Mouse (Mus musculus) left cerebral cortex, postnatal 36 days (tissue): ENCODE measurements at regions not wholly inside any gene's neighbourhood (a gene's known extent, or its start where the extent isn't known, plus 50 kb on each side); places are given as distances from the start of the nearest gene placed in this dataset.
A peak's percentile ranks its signal among the peaks of the same experiment; 100 is the strongest.

Source experiments
- DNase-seq, 2 experiments: peaks; one replicate each; pipeline ENCODE4 v3.0.0; 2021 to 2022; ENCODE audit warnings: low spot score in 2 of 2, mixed read lengths in 1 of 2
- intact Hi-C: fragments of 180-260 bp; cut with DNase I; formaldehyde crosslinking; loops from one replicate; pipeline ENCODE4 v1.15.1; 2025

DNA sequence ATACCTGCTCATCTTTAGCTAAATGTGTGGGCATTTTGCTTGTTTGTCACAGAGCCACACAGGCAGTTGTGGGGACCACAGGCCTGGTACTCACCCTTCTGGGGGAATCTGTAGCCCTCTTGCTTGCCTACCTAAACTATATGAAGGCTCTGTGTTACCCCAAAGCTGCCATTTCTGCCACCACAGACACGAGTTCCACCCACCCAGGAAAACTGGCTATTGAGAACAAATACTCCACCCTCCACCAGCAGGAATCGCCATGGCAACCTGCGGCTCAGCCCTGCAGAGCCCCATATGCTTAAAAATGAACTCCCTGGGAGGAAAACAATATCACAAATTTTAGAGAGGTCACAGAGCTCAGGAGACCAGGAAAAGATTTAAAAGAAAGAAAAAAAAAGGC lies 76.0 kb upstream of the Ywhaq start:
- intact Hi-C loops, result no loop called here

GRCm38 (mm10) chr12:21492549-21493291 lies 75.3 kb upstream of the Ywhaq start:
- no peak for DNase-seq
- intact Hi-C loops, result no loop called here

More for the DNA sequence above, 76.0 kb upstream of the Ywhaq start:
- peak; percentile 28 to 38 for DNase-seq

- intact Hi-C loops, result no loop called here
- DNase-seq, result no peak
Observed at GRCm38 (mm10) chr12:21481644-21482043, 64.2 kb upstream of the Ywhaq start.

DNA sequence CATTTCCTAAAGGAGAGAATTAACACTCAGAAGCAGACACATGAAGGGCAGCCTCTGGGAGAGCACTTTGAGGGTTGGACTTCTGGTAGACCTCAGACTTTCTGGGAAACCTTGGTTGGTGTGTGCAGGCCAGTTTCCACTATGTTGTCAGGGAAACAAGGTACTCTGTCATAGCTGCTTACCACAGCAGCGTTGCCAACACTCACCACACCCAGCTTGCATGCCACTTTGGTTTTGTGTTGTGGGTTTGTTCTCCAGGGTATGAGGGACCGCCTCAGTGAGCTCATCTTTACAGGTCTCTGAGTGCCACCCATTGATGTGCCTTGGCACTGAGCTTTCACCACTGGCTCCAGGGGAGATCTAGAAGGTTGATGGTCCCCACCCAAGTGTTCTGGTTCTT lies 62.8 kb upstream of the Ywhaq start:
- DNase-seq, result no peak
- intact Hi-C loops, result no loop called here

DNA sequence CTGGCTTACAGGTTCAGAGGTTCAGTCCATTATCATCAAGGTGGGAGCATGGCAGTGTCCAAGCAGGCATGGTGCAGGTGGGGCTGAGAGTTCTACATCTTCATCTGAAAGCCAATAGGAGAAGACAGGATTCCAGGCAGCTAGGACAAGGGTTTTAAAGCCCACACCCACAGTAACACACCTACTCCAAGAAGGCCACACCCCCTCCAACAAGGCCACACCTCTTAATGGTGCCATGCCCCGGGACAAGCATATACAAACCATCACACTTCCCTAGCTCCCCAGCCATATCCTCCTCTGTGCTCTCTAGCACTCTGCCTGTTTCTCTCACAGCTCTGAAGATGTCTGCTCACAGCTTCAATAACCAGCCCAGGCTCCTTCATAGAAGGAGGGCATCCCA lies 61.8 kb upstream of the Ywhaq start:
- no peak for DNase-seq
- intact Hi-C loops, result no loop called here

GRCm38 (mm10) chr12:21476516-21476915 lies 59.1 kb upstream of the Ywhaq start:
- intact Hi-C loops, result no loop called here

GRCm38 (mm10) chr12:21472951-21473710 lies 55.7 kb upstream of the Ywhaq start:
- no peak for DNase-seq
- intact Hi-C loops, result no loop called here

More at GRCm38 (mm10) chr12:21476516-21476915, 59.1 kb upstream of the Ywhaq start:
- no peak for DNase-seq

DNA sequence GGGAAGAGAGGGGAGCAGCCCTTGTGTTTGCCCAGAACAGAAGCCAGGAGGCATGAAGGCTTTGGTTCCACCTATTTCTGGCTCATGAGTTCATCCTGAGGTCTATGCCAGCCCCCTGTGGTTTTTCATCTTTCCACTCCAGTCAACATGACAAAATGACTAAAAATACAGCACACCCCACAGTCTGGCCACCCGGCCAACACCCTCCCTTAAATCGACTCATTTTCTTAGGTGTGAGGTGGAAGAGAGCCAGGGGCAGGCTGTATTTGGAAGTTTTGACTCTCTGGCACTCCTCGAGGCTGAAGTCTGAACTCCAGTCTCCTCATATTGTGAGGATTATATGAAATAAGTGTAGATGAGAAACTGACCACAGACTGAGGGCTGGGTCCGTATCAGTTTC lies 55.0 kb upstream of the Ywhaq start:
- intact Hi-C loops, result no loop called here
- peak; percentile 23 to 28 for DNase-seq

GRCm38 (mm10) chr12:21471986-21472385 lies 54.5 kb upstream of the Ywhaq start:
- intact Hi-C loops, result no loop called here
- no peak for DNase-seq

GRCm38 (mm10) chr12:21470286-21470685 lies 52.8 kb upstream of the Ywhaq start:
- DNase-seq, result no peak
- intact Hi-C loops, result no loop called here
